Mouse (Mus musculus): ENCODE results near the gene Card14. TPM values are rescaled to one million over a fixed set of nuclear protein-coding genes. Genes with fewer than 3 reads are reported as not detected.

Card14 gene
- polyA plus RNA-seq, 1 experiment = not detected

GRCm38 (mm10) chr11:119392800-119393482, 85.4 kb downstream of the Card14 start, which contains the start of gene Rnf213:
TSS of gene Rnf213 (plus strand) at chr11:119393100.
- peak within 1 kb of the TSS; percentile 96 for H3K4me3 ChIP-seq (replicated peaks)
- no peak for TF ChIP-seq GATA1 (IDR thresholded peaks at IDR 0.05; ENCODE audit: borderline replicate concordance, low read length)
- no peak for TF ChIP-seq FLI1 (IDR thresholded peaks at IDR 0.05; ENCODE audit: low read length)
- peaks cover 65% of the 10 kb centered on the region for H3K4me1 ChIP-seq
- peaks cover 29% of the 10 kb centered on the region for H3K27me3 ChIP-seq (replicated peaks)
- H3K36me3 ChIP-seq (replicated peaks; ENCODE audit: low read length) = peaks cover 19% of the 10 kb centered on the region
- H3K9me3 ChIP-seq = no peaks in the 10 kb centered on the region

- Histone ChIP-seq H3K27me3 (replicated peaks) (peaks cover 26% of the 10 kb centered on the region), H3K36me3 (replicated peaks; ENCODE audit: low read length) (peaks cover 22% of the 10 kb centered on the region), H3K4me1 (peaks cover 63% of the 10 kb centered on the region), H3K9me3 (no peaks in the 10 kb centered on the region), H3K4me3 (replicated peaks) (peak overlapping the region; percentile 96)
- TF ChIP-seq FLI1 (IDR thresholded peaks at IDR 0.05; ENCODE audit: low read length) = no peak
- TF ChIP-seq GATA1 (IDR thresholded peaks at IDR 0.05; ENCODE audit: borderline replicate concordance, low read length) = no peak
Observed at GRCm38 (mm10) chr11:119393483-119393804, 85.9 kb downstream of the Card14 start.

- TF ChIP-seq GATA1 (IDR thresholded peaks at IDR 0.05; ENCODE audit: borderline replicate concordance, low read length) (no peak), FLI1 (IDR thresholded peaks at IDR 0.05; ENCODE audit: low read length) (no peak)
- Histone ChIP-seq H3K27me3 (replicated peaks) (peaks cover 19% of the 10 kb centered on the region), H3K9me3 (no peaks in the 10 kb centered on the region), H3K36me3 (replicated peaks; ENCODE audit: low read length) (peaks cover 22% of the 10 kb centered on the region), H3K4me3 (replicated peaks) (peak overlapping the region; percentile 96), H3K4me1 (peaks cover 63% of the 10 kb centered on the region)
Observed at GRCm38 (mm10) chr11:119394210-119394609, 86.6 kb downstream of the Card14 start.

Other genes starting within 250 kb of the Card14 start
- 49.2 and 111 TPM in 2 replicates for gene Cbx4, start 221.5 kb upstream of the Card14 start, polyA plus RNA-seq (2012; ENCODE audit: insufficient read depth, low replicate concordance)
- gene Tbc1d16, start 79.3 kb upstream of the Card14 start, polyA plus RNA-seq (2012; ENCODE audit: insufficient read depth, low replicate concordance) = 0.85 TPM in 1 of 2 replicates, not detected in the other
- 1.7 and 4.3 TPM in 2 replicates for gene Ccdc40, start 79.2 kb upstream of the Card14 start, polyA plus RNA-seq (2012; ENCODE audit: insufficient read depth, low replicate concordance)
- gene Gaa, start 39.9 kb upstream of the Card14 start, polyA plus RNA-seq (2012; ENCODE audit: insufficient read depth, low replicate concordance) = 44.2 and 58.6 TPM in 2 replicates
- gene Eif4a3, start 7.7 kb upstream of the Card14 start, polyA plus RNA-seq (2012; ENCODE audit: insufficient read depth, low replicate concordance) = 41.8 and 111 TPM in 2 replicates
- gene Sgsh, start 47.8 kb downstream of the Card14 start, polyA plus RNA-seq (2012; ENCODE audit: insufficient read depth, low replicate concordance) = 3.4 TPM in 1 of 2 replicates, not detected in the other
- 1.5 and 2.0 TPM in 2 replicates for gene Slc26a11, start 47.8 kb downstream of the Card14 start, polyA plus RNA-seq (2012; ENCODE audit: insufficient read depth, low replicate concordance)
- 1.2 TPM in 1 of 2 replicates, not detected in the other for gene Rnf213, start 85.3 kb downstream of the Card14 start, polyA plus RNA-seq (2012; ENCODE audit: insufficient read depth, low replicate concordance)
- 8.7 and 10.0 TPM in 2 replicates for gene Endov, start 183.6 kb downstream of the Card14 start, polyA plus RNA-seq (2012; ENCODE audit: insufficient read depth, low replicate concordance)
- 0.62 TPM in 1 of 2 replicates, not detected in the other for gene Nptx1, start 240.0 kb downstream of the Card14 start, polyA plus RNA-seq (2012; ENCODE audit: insufficient read depth, low replicate concordance)